Mouse (Mus musculus) urinary bladder, adult 2 months (tissue): Measurements from ENCODE around the gene Cntn5. TPM values are rescaled to one million over a fixed set of nuclear protein-coding genes. Genes with fewer than 3 reads are reported as not detected.

Experiments
- DNase-seq: peaks from one replicate; pipeline ENCODE4 v3.0.0; 2022; ENCODE audit warnings: low spot score
- polyA plus RNA-seq: library from polyadenylated mRNA; depleted of rRNA; stranded (reverse); fragments of >200 nt; gene quantifications from 2 replicates; pipeline ENCODE4 v1.2.3, GENCODE M21; 2012

Gene Cntn5
- polyA plus RNA-seq, 1 experiment, result 0.01 TPM

GRCm38 (mm10) chr9:9705180-9705579, 1199.4 kb downstream of the Cntn5 start:
- DNase-seq, result no peak

- no peak for DNase-seq
Measured at GRCm38 (mm10) chr9:9696636-9697035, 1207.9 kb downstream of the Cntn5 start.

- no peak for DNase-seq
Measured at GRCm38 (mm10) chr9:9682348-9682884, 1222.2 kb downstream of the Cntn5 start.

DNA sequence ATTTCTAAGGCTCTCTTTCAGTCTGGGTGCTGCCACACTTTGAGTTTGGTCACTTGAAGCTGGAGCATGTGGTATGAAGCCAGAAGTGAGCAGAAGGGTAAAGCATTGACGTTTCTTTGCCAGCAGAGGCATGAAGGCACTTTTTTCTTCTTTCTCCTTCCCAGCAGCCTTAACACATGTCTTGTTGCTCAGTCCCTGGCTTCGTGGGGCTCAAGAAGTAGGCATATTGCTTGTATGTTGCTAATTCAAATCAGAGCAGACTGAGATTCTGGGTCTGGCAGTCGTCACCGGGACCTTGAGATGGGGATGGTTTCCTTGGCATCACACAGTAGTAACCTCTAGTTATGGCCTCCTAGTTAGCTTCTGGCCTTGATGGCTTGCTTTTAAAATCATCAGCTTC, 1228.5 kb downstream of the Cntn5 start:
- DNase-seq, result no peak

DNA sequence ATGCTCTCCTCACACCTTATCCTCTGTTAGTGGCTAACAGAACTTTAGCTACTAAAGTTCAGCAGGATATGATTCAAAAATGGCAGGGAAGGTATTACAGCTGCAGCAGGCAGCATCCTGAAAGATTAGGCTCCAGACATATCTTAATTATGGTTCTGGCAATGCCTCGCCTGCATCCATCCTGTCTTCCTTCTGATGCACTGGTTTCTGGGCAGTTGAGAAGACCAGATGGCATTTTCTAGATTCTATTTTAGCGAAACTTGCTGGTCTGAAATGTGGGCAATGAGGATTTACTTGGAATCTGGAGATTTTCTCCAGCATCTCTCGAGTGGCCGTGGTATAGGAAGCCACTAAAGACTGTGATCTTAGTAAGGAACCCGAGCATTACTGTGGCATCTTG, 1230.0 kb downstream of the Cntn5 start:
- no peak for DNase-seq

DNA sequence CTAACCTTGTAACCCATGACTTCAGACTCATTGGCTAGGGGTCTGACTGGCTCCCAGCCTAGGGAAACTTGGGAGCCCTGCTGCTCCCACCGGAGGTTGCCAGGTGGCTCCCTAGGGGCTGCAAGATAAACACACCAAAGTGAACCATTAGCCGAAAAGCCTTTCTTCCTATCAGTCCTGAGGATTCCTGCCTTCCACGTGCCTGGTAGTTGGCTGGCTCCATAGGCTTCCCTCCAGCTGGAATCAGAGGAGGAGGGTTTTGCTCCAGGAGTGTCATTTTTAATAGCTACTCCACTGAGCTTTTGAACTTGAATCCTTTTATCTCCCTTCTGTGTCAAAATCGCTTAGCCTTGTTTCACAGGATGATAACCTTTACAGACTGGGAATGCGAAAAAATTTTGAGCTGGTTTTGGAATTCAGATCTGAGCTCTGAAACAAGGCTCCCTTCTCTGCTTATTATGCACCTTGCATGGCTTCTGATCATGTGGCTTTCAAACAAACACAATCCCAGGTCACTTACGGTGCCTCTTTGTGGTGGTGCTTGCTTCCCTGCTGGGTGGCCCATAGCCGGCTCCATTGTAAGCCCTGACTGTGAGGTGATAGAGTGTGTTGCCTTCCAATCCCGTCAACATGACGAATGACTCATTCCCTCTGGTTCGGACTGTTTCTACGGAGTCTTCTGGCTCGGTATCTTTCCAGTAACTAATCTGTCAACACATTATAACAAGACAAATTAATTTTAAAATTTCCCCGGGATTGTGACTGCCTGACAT, 1231.1 kb downstream of the Cntn5 start:
- no peak for DNase-seq

DNA sequence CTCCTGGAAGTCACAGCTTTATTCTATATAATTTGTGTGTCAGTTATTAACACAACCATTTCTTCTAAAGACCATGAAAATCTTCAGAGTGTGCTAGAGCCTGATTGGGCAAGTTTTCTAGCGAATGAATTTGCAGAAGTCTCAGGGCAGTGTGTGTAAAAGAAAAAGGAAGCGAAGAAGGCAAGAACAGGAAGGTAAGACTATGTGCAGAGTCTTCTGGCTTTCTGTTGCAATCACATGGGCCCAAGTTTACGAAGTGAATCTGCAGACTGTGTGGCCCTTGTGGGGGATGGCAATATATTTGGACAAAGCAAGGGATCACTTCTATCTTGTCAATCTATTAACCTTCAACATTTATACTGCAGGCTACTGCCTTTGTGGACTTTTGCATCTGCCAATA, 1251.1 kb downstream of the Cntn5 start:
- DNase-seq, result no peak

- no peak for DNase-seq
Measured at GRCm38 (mm10) chr9:9647361-9647760, 1257.2 kb downstream of the Cntn5 start.

DNA sequence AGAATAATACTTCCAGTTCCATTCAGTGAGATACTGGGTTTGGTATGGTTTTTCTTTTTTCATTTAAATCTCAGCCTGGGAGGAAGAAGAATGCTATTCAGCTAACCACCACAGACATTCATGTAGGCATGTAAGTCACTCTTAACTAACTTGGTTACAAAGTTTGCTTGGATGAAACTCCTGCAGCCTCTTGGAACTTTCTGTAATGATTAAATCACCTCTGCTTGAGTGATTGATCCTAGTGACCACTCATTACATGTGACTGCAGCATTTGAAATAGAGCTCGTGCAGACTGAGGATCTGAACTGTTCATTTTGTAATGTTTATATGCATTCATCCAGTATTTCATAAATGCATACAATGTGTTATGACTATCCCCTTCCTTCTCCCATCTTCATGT, 1258.3 kb downstream of the Cntn5 start:
- no peak for DNase-seq
